Mouse (Mus musculus) intestine, postnatal 0 days (tissue): Measurements from ENCODE around the gene Ksr2. TPM values are rescaled to one million over a fixed set of nuclear protein-coding genes. Genes with fewer than 3 reads are reported as not detected.

Source experiments
- ATAC-seq: fragments of 200-750 bp; cut with Nextera tagmentation; 2 replicates; pipeline ENCODE4 v1.8.0; 2017; ENCODE audit warnings: mild to moderate bottlenecking, moderate TSS enrichment, moderate library complexity
- H3K27ac ChIP-seq: fragments of 300-500 bp; sonication (generic); 2 replicates; pipeline ENCODE4 v1.5.1; 2014; ENCODE audit warnings: mild to moderate bottlenecking, low read depth, low read length, moderate library complexity
- H3K27me3 ChIP-seq: fragments of 300-500 bp; sonication (generic); replicated peaks from 2 replicates; pipeline ENCODE4 v1.6.1; 2014; ENCODE audit warnings: low read length, mixed read lengths; ENCODE audit not compliant: control insufficient read depth, insufficient read depth
- H3K36me3 ChIP-seq: fragments of 300-500 bp; sonication (generic); 2 replicates; pipeline ENCODE4 v1.6.1; 2014; ENCODE audit warnings: mild to moderate bottlenecking, moderate library complexity; ENCODE audit not compliant: control insufficient read depth, insufficient read depth
- H3K4me1 ChIP-seq: fragments of 300-500 bp; sonication (generic); replicated peaks from 2 replicates; pipeline ENCODE4 v1.6.1; 2014; ENCODE audit warnings: antibody characterized with exemption, low read length, mixed read lengths; ENCODE audit not compliant: control insufficient read depth, insufficient read depth
- H3K4me2 ChIP-seq: fragments of 300-500 bp; sonication (generic); replicated peaks from 2 replicates; pipeline ENCODE4 v1.6.1; 2014; ENCODE audit warnings: low read depth, mild to moderate bottlenecking, moderate library complexity
- H3K4me3 ChIP-seq: fragments of 300-500 bp; sonication (generic); 2 replicates; pipeline ENCODE4 v1.5.1; 2014; ENCODE audit warnings: low read depth, low read length
- H3K9ac ChIP-seq: fragments of 300-500 bp; sonication (generic); 2 replicates; pipeline ENCODE4 v1.6.1; 2014; ENCODE audit warnings: mild to moderate bottlenecking, low read depth, low read length
- H3K9me3 ChIP-seq: fragments of 300-500 bp; sonication (generic); 2 replicates; pipeline ENCODE4 v1.6.1; 2016; ENCODE audit warnings: mixed run types; ENCODE audit not compliant: control insufficient read depth
- CTCF ChIP-seq: sonication (generic); IDR thresholded peaks from 2 replicates; pipeline ENCODE4 v1.5.1; 2016; ENCODE audit warnings: low read depth, mild to moderate bottlenecking, control low read depth, antibody characterized with exemption, moderate library complexity
- WGBS: fragments of 180-500 bp; shearing (Covaris S2); extraction: QIAGEN DNeasy Blood & Tissue Kit; methylation state at CpG from one replicate; pipeline ENCODE4 v1.1.7; 2014; 5-methylcytosine and 5-hydroxymethylcytosine counted together
- polyA plus RNA-seq: library from polyadenylated mRNA; unstranded; fragments of >200 nt; fragmentation: Nextera tagmentation; extraction: Ambion mirVana; gene quantifications from 2 replicates; pipeline ENCODE4 v1.2.1, GENCODE M21; 2015

Ksr2 gene
- polyA plus RNA-seq, 1 experiment from 2014 or later: 0.12 TPM

- no peak for ATAC-seq
- Histone ChIP-seq H3K4me2 (no peak overlapping the region), H3K9me3 (no peaks in the 10 kb centered on the region), H3K9ac (no peak overlapping the region), H3K4me1 (no peaks in the 10 kb centered on the region), H3K36me3 (no peaks in the 10 kb centered on the region), H3K4me3 (no peak overlapping the region), H3K27ac (no peak overlapping the region), H3K27me3 (no peaks in the 10 kb centered on the region)
- TF ChIP-seq CTCF: no peak
- 91% methylated on average over 11 of the region's 11 CpGs for WGBS
These were observed 68.2 kb downstream of the Ksr2 start for GRCm38 (mm10) chr5:117482013-117482412.

- Histone ChIP-seq H3K27me3 (no peaks in the 10 kb centered on the region), H3K9ac (no peak overlapping the region), H3K4me3 (no peak overlapping the region), H3K9me3 (no peaks in the 10 kb centered on the region), H3K36me3 (no peaks in the 10 kb centered on the region), H3K27ac (no peak overlapping the region), H3K4me2 (no peak overlapping the region), H3K4me1 (no peaks in the 10 kb centered on the region)
- no peak for ATAC-seq
- WGBS: 55% methylated on average over 6 of the region's 6 CpGs
- TF ChIP-seq CTCF: no peak
These were observed 71.6 kb downstream of the Ksr2 start for GRCm38 (mm10) chr5:117485411-117485810.

GRCm38 (mm10) chr5:117486092-117486491 lies 72.3 kb downstream of the Ksr2 start:
- Histone ChIP-seq H3K27me3 (no peaks in the 10 kb centered on the region), H3K27ac (no peak overlapping the region), H3K9me3 (no peaks in the 10 kb centered on the region), H3K4me3 (no peak overlapping the region), H3K4me1 (no peaks in the 10 kb centered on the region), H3K9ac (no peak overlapping the region), H3K36me3 (no peaks in the 10 kb centered on the region), H3K4me2 (no peak overlapping the region)
- WGBS: 58% methylated on average over 7 of the region's 7 CpGs
- ATAC-seq: no peak
- no peak for TF ChIP-seq CTCF

GRCm38 (mm10) chr5:117488155-117488554 lies 74.4 kb downstream of the Ksr2 start:
- Histone ChIP-seq H3K4me3 (no peak overlapping the region), H3K9me3 (no peaks in the 10 kb centered on the region), H3K27ac (no peak overlapping the region), H3K4me2 (no peak overlapping the region), H3K4me1 (no peaks in the 10 kb centered on the region), H3K9ac (no peak overlapping the region), H3K27me3 (no peaks in the 10 kb centered on the region), H3K36me3 (no peaks in the 10 kb centered on the region)
- no peak for TF ChIP-seq CTCF
- no peak for ATAC-seq
- 86% methylated on average over 6 of the region's 6 CpGs for WGBS

GRCm38 (mm10) chr5:117488670-117489325 lies 75.0 kb downstream of the Ksr2 start:
- WGBS: 83% methylated on average over 16 of the region's 16 CpGs
- no peaks in the 10 kb centered on the region for H3K4me1 ChIP-seq
- no peak overlapping the region for H3K9ac ChIP-seq
- no peak overlapping the region for H3K4me3 ChIP-seq
- no peaks in the 10 kb centered on the region for H3K27me3 ChIP-seq
- no peak overlapping the region for H3K4me2 ChIP-seq
- no peak overlapping the region for H3K27ac ChIP-seq
- no peak for TF ChIP-seq CTCF
- ATAC-seq: no peak
- H3K9me3 ChIP-seq: no peaks in the 10 kb centered on the region
- H3K36me3 ChIP-seq: no peaks in the 10 kb centered on the region

- 21% methylated on average over 31 of the region's 31 CpGs for WGBS
- Histone ChIP-seq H3K4me2 (0 out of 2 replicates have a peak overlapping the region, but pooled peaks have one; percentile 3), H3K4me3 (no peak overlapping the region), H3K9me3 (no peaks in the 10 kb centered on the region), H3K4me1 (no peaks in the 10 kb centered on the region), H3K36me3 (no peaks in the 10 kb centered on the region), H3K9ac (no peak overlapping the region), H3K27ac (no peak overlapping the region), H3K27me3 (no peaks in the 10 kb centered on the region)
- ATAC-seq: peak; percentile 16; the same call in 1 of the 2 replicates
- no peak for TF ChIP-seq CTCF
These were observed 79.4 kb downstream of the Ksr2 start for GRCm38 (mm10) chr5:117492933-117493863.
